Mouse (Mus musculus): Measurements from ENCODE around the gene Prrx1.

The Prrx1 gene

GRCm38 (mm10) chr1:163311006-163311836, 2.3 kb downstream of the Prrx1 start:
- no peak for DNase-seq (ENCODE audit: low spot score)

GRCm38 (mm10) chr1:163310023-163310754, 3.3 kb downstream of the Prrx1 start:
- DNase-seq (ENCODE audit: low spot score) = no peak

- DNase-seq (ENCODE audit: low spot score) = no peak
These were observed 4.0 kb downstream of the Prrx1 start for GRCm38 (mm10) chr1:163309466-163309865.

GRCm38 (mm10) chr1:163308631-163309030, 4.9 kb downstream of the Prrx1 start:
- no peak for DNase-seq (ENCODE audit: low spot score)

- DNase-seq (ENCODE audit: low spot score) = no peak
These were observed 5.8 kb downstream of the Prrx1 start for GRCm38 (mm10) chr1:163307706-163308105.

- no peak for DNase-seq (ENCODE audit: low spot score)
These were observed 7.6 kb downstream of the Prrx1 start for GRCm38 (mm10) chr1:163305956-163306355.

GRCm38 (mm10) chr1:163304837-163305236, 8.7 kb downstream of the Prrx1 start:
- no peak for DNase-seq (ENCODE audit: low spot score)

- no peak for DNase-seq (ENCODE audit: low spot score)
These were observed 11.2 kb downstream of the Prrx1 start for GRCm38 (mm10) chr1:163302292-163302691.

GRCm38 (mm10) chr1:163293152-163293551, 20.4 kb downstream of the Prrx1 start:
- DNase-seq (ENCODE audit: low spot score) = no peak

GRCm38 (mm10) chr1:163291925-163292324, 21.6 kb downstream of the Prrx1 start:
- DNase-seq (ENCODE audit: low spot score) = no peak

GRCm38 (mm10) chr1:163289131-163289530, 24.4 kb downstream of the Prrx1 start:
- DNase-seq (ENCODE audit: low spot score) = no peak

GRCm38 (mm10) chr1:163285539-163285938, 28.0 kb downstream of the Prrx1 start:
- no peak for DNase-seq (ENCODE audit: low spot score)

GRCm38 (mm10) chr1:163285136-163285535, 28.4 kb downstream of the Prrx1 start:
- DNase-seq (ENCODE audit: low spot score) = no peak

GRCm38 (mm10) chr1:163283980-163284635, 29.4 kb downstream of the Prrx1 start:
- DNase-seq (ENCODE audit: low spot score) = no peak

GRCm38 (mm10) chr1:163281450-163282198, 31.9 kb downstream of the Prrx1 start:
- DNase-seq (ENCODE audit: low spot score) = peak; percentile 16

- DNase-seq (ENCODE audit: low spot score) = no peak
These were observed 32.7 kb downstream of the Prrx1 start for GRCm38 (mm10) chr1:163280842-163281122.

- DNase-seq (ENCODE audit: low spot score) = no peak
These were observed 33.2 kb downstream of the Prrx1 start for GRCm38 (mm10) chr1:163280097-163280841.

GRCm38 (mm10) chr1:163277069-163277468, 36.4 kb downstream of the Prrx1 start:
- DNase-seq (ENCODE audit: low spot score) = no peak

GRCm38 (mm10) chr1:163274919-163275318, 38.6 kb downstream of the Prrx1 start:
- DNase-seq (ENCODE audit: low spot score) = no peak

- no peak for DNase-seq (ENCODE audit: low spot score)
These were observed 40.4 kb downstream of the Prrx1 start for GRCm38 (mm10) chr1:163273132-163273531.

- no peak for DNase-seq (ENCODE audit: low spot score)
These were observed 46.5 kb downstream of the Prrx1 start for GRCm38 (mm10) chr1:163266853-163267538.
